Mouse (Mus musculus): Measurements from ENCODE around the gene Ybx3. TPM values are rescaled to one million over a fixed set of nuclear protein-coding genes. Genes with fewer than 3 reads are reported as not detected.

The Ybx3 gene
- 98.5 and 112 TPM in 2 replicates for polyA plus RNA-seq (2015; fragmentation: Nextera tagmentation; extraction: Ambion mirVana)

DNA sequence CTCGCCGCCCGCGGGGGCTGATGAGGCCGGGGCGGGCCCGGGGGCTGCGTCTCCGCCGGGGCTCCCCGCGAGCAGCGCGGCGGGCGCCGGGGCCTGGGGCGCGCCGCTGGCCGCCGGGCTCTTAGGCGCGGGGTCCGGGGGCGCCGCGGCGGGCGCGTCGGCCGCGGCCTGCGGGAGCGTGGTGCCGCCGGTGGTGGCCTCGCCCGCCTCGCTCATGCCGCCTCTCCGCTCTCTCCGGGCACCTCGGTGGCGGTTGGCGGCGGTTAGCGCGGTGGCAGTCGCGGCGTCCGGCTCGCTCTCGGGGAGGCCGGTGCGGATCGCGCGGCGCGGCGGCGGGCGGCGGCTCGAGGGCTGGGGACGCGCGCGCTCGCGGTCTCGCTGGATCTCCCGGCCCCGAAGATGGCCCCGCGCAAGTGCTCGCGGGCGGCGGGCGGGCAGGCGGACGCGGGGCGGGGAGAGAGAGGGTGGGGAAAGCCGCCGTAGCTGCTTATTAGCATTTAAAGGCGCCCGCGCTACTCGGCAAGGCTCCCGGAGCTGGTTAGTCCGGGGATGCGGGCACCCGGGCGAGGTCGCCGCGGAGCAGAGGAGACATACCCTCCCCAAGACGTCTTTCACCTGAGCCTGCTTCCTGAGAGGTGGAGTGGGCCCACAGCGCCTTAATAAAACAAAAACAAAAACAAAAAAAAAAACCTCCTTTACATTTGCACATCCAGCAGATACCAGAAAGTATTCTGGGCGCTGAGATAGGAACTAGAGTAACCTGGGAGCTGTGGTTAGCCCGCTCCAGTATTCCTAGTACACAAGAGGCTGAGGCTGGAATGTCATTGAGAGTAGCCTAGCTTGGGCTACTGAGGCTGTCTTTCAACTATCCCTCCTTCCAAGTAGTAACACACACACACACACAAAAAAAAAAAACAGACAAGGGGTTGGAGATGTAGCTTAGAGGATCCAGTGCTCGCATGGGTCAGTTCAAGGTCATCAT, at the start of gene Ybx3:
Gene Ybx3 (minus strand): TSS at position 437 of the 982 bp plus-strand sequence.

GRCm38 (mm10) chr6:131353352-131353919, 34.8 kb downstream of the Ybx3 start, which contains the start of gene Styk1:
TSS of gene Styk1 (minus strand) at chr6:131353597.

Other genes starting within 250 kb of the Ybx3 start
- 5.6 and 7.3 TPM in 2 replicates for gene Klra2, start 141.1 kb downstream of the Ybx3 start, polyA plus RNA-seq (2015; fragmentation: Nextera tagmentation; extraction: Ambion mirVana)
- gene Magohb, start 95.2 kb downstream of the Ybx3 start, polyA plus RNA-seq (2015; fragmentation: Nextera tagmentation; extraction: Ambion mirVana) = 55.0 and 58.3 TPM in 2 replicates
- gene Styk1, start 34.9 kb downstream of the Ybx3 start, polyA plus RNA-seq (2015; fragmentation: Nextera tagmentation; extraction: Ambion mirVana) = 0.45 and 0.82 TPM in 2 replicates
- gene 5430401F13Rik, start 97.9 kb upstream of the Ybx3 start, polyA plus RNA-seq (2015; fragmentation: Nextera tagmentation; extraction: Ambion mirVana) = not detected in 2 replicates
- gene Gm6619, start 97.9 kb upstream of the Ybx3 start, polyA plus RNA-seq (2015; fragmentation: Nextera tagmentation; extraction: Ambion mirVana) = not detected in 2 replicates
- gene Tas2r130, start 242.4 kb upstream of the Ybx3 start, polyA plus RNA-seq (2015; fragmentation: Nextera tagmentation; extraction: Ambion mirVana) = not detected in 2 replicates

Data from spleen, postnatal 0 days (tissue).